Comparison of ENCODE assay signal across 8 mouse cellular contexts in genomic region chr13:37452022-37452941, GRCm38 (mm10).
DNase-seq lines count a peak whose midpoint lies in the region; ATAC-seq lines count a peak whose summit lies in the region.

No protein-coding gene starts in this region.

- H3K4me1 ChIP-seq in intestine, embryonic 14.5 days (replicated peaks; ENCODE audit: control insufficient read depth, insufficient read depth, low read length): peaks cover 45% of the 10 kb centered on the region
- peaks cover 34% of the 10 kb centered on the region for H3K4me1 ChIP-seq in limb, embryonic 12.5 days (replicated peaks)
- H3K4me1 ChIP-seq in midbrain, embryonic 10.5 days: peaks cover 33% of the 10 kb centered on the region

- no peaks in the 10 kb centered on the region for H3K9me3 ChIP-seq in intestine, embryonic 14.5 days (ENCODE audit: control insufficient read depth, low read length)
- no peaks in the 10 kb centered on the region for H3K9me3 ChIP-seq in limb, embryonic 12.5 days
- 0 out of 2 replicates have a peak, but pooled peaks cover 5% of the 10 kb centered on the region for H3K9me3 ChIP-seq in midbrain, embryonic 10.5 days (replicated peaks)

- no peaks in the 10 kb centered on the region for H3K27me3 ChIP-seq in intestine, embryonic 14.5 days (replicated peaks; ENCODE audit: control insufficient read depth, insufficient read depth, low read length)
- peaks cover 4% of the 10 kb centered on the region; the same call in 1 of the 2 replicates for H3K27me3 ChIP-seq in limb, embryonic 12.5 days
- peaks cover 42% of the 10 kb centered on the region for H3K27me3 ChIP-seq in midbrain, embryonic 10.5 days (ENCODE audit: low read depth, poor library complexity, severe bottlenecking)

- peak overlapping the region; percentile 44 for H3K9ac ChIP-seq in intestine, embryonic 14.5 days (ENCODE audit: low read length)
- peak overlapping the region; percentile 45 for H3K9ac ChIP-seq in limb, embryonic 12.5 days (replicated peaks)

- H3K4me3 ChIP-seq in intestine, embryonic 14.5 days (ENCODE audit: low read depth, low read length): peak overlapping the region; percentile 33
- H3K4me3 ChIP-seq in limb, embryonic 12.5 days (replicated peaks): peak overlapping the region; percentile 37
- H3K4me3 ChIP-seq in midbrain, embryonic 10.5 days: peak overlapping the region; percentile 49

- WGBS in intestine, embryonic 14.5 days: 3% methylated on average over 22 of the region's 22 CpGs
- 3% methylated on average over 22 of the region's 22 CpGs for WGBS in limb, embryonic 12.5 days
- WGBS in midbrain, embryonic 10.5 days: 5% methylated on average over 22 of the region's 22 CpGs

- peak overlapping the region; percentile 85 for H3K27ac ChIP-seq in intestine, embryonic 14.5 days (ENCODE audit: low read depth)
- 0 out of 2 replicates have a peak overlapping the region, but pooled peaks have one; percentile 12 for H3K27ac ChIP-seq in limb, embryonic 12.5 days
- H3K27ac ChIP-seq in midbrain, embryonic 10.5 days (replicated peaks): peak overlapping the region; percentile 42

- peak overlapping the region; percentile 62 for H3K4me2 ChIP-seq in intestine, embryonic 14.5 days (ENCODE audit: low read length)
- H3K4me2 ChIP-seq in limb, embryonic 12.5 days: peak overlapping the region; percentile 68

- no peaks in the 10 kb centered on the region for H3K36me3 ChIP-seq in intestine, embryonic 14.5 days (ENCODE audit: control insufficient read depth, insufficient read depth, low read length)
- no peaks in the 10 kb centered on the region for H3K36me3 ChIP-seq in limb, embryonic 12.5 days
- no peaks in the 10 kb centered on the region for H3K36me3 ChIP-seq in midbrain, embryonic 10.5 days

- peak; percentile 63 to 85 for DNase-seq in adrenal gland, adult (ENCODE audit: inconsistent age in 2 of 2, low spot score in 1 of 2)
- DNase-seq in adrenal gland, postnatal 4 days (ENCODE audit: low spot score in 2 of 2): no peak
- DNase-seq in gastrocnemius, postnatal 25 days: peak; percentile 53
- DNase-seq in intestine, embryonic 14.5 days (ENCODE audit: low spot score): peak; percentile 83
- DNase-seq in midbrain, embryonic 10.5 days (ENCODE audit: low spot score): peak; percentile 49
- peak; percentile 9 for DNase-seq in spleen, adult 12 weeks (ENCODE audit: low spot score)

- 0 out of 2 replicates have a peak, but pooled peaks have one; percentile 11 for ATAC-seq in common myeloid progenitor, adult 5-6 weeks (replicated peaks; ENCODE audit: low read depth, poor library complexity, severe bottlenecking)
- peak; percentile 90 for ATAC-seq in intestine, embryonic 14.5 days (replicated peaks; ENCODE audit: low FRiP score, low TSS enrichment, low read depth)
- peak; percentile 79 for ATAC-seq in limb, embryonic 12.5 days (ENCODE audit: insufficient number of reproducible peaks, insufficient read depth, low FRiP score, low TSS enrichment, low read depth)

Comparison
In these comparisons a context has a peak if more than half of its experiments do, and no peak if none do; other contexts are left out.
1. DNase-seq: peak in adrenal gland, adult (2 of 2), gastrocnemius, postnatal 25 days (single experiment), intestine, embryonic 14.5 days (single experiment), midbrain, embryonic 10.5 days (single experiment) and spleen, adult 12 weeks (single experiment); none in adrenal gland, postnatal 4 days (0 of 2).
2. ATAC-seq: peak in every context shown above with its lines; median percentile 90 in intestine, embryonic 14.5 days; 79 in limb, embryonic 12.5 days; 11 in common myeloid progenitor, adult 5-6 weeks.
3. H3K27ac ChIP-seq: peak in every context shown above with its lines; median percentile 85 in intestine, embryonic 14.5 days; 42 in midbrain, embryonic 10.5 days; 12 in limb, embryonic 12.5 days.
4. Peak in every context shown above with its lines, with median percentiles within 50 percentile points of each other: H3K4me3 ChIP-seq.